Mouse (Mus musculus) lung, postnatal 0 days (tissue): Measurements from ENCODE around the gene Gm47289.

Experiments
- CTCF ChIP-seq: IDR thresholded peaks from 2 replicates; pipeline ENCODE4 v1.5.1; 2016; ENCODE audit warnings: antibody characterized with exemption, mild to moderate bottlenecking
- EP300 ChIP-seq: IDR thresholded peaks from 2 replicates; pipeline ENCODE4 v1.6.1; 2016; ENCODE audit warnings: antibody characterized with exemption, mild to moderate bottlenecking, control low read depth

GRCm38 (mm10) chr9:119110640-119111039 is 48.3 kb upstream of the Gm47289 start:
- TF ChIP-seq CTCF, result no peak
- TF ChIP-seq EP300, result no peak
